Mouse (Mus musculus): ENCODE results near the gene Phlda1. TPM values are rescaled to one million over a fixed set of nuclear protein-coding genes. Genes with fewer than 3 reads are reported as not detected.

Phlda1 gene
- polyA plus RNA-seq, 1 experiment = 28.9 TPM

Other genes starting within 250 kb of the Phlda1 start
- gene Bbs10, start 207.6 kb upstream of the Phlda1 start, polyA plus RNA-seq (2012; rRNA removed) = 3.8 and 4.4 TPM in 2 replicates
- gene Nap1l1, start 33.1 kb upstream of the Phlda1 start, polyA plus RNA-seq (2012; rRNA removed) = 259 and 267 TPM in 2 replicates